Mouse (Mus musculus): ENCODE measurements around the gene Rhbdd3. TPM values are rescaled to one million over a fixed set of nuclear protein-coding genes. Genes with fewer than 3 reads are reported as not detected.
A peak's percentile ranks its signal among the peaks of the same experiment; 100 is the strongest.

The Rhbdd3 gene
- polyA plus RNA-seq (2012; rRNA removed) = 16.3 and 18.8 TPM in 2 replicates

DNA sequence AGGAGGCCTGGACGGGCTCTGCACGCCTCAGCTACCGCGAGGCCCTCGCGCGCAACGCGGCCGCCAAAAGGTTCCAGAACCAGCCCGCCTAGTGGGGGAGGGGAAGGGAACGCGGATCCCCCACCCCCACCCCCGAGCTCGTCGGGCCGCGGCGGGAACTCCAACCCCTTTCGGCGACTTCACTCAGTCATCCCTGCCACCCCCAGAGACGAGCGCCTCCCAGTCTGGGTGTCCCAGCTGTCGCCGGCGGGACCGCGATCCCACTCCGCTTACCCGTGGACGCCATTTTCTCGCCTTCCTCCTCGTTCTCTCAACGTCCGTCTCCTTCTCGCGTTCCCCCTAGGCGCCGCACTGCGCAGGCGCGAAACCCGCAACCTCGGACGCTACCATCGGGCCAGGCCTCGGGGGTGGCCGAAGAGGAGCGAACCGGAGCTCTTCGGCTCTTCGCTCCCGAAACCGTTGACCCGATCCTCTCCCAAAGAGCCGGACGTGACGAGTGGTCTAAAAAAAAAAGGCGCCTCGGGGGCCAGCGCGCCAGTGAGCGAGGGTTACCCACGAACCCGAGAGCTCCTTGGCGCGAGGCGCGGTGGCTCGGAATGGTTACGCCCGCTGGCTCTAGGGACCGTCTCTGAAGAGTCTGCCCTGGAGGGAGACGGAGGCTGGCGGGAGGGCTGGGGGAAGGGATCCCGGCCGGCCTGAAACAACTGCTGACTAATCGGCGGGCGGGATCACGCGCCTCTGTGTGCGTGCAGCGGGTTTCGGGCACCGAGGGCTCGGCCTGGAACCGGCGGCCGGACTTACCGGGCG, at the start of gene Rhbdd3, which contains the start of gene Ewsr1:
Rhbdd3 (plus strand) TSS at position 191 of the 807 bp plus-strand sequence.
Ewsr1 (minus strand) TSS at position 531 of the 807 bp plus-strand sequence.
- peak; percentile 99 for DNase-seq
- TF ChIP-seq CTCF (IDR thresholded peaks at IDR 0.05; ENCODE audit: insufficient read depth, low read length) (no peak), POLR2A (IDR thresholded peaks at IDR 0.05; ENCODE audit: borderline replicate concordance, extremely low read depth, low read depth, low read length) (peak; percentile 98)
- WGBS = under 1% methylated on average over 91 of the region's 92 CpGs
- peak within 1 kb of the TSS; percentile 89 for H3K4me3 ChIP-seq (replicated peaks; ENCODE audit: extremely low read depth, low read depth, low read length)
- peaks cover 7% of the 10 kb centered on the region for H3K4me1 ChIP-seq (ENCODE audit: control insufficient read depth, insufficient read depth, low read length)

GRCm38 (mm10) chr11:5051629-5052028, 47.1 kb upstream of the Rhbdd3 start:
- WGBS = 83% methylated on average over 10 of the region's 10 CpGs
- TF ChIP-seq POLR2A (IDR thresholded peaks at IDR 0.05; ENCODE audit: borderline replicate concordance, extremely low read depth, low read depth, low read length) (no peak), CTCF (IDR thresholded peaks at IDR 0.05; ENCODE audit: insufficient read depth, low read length) (no peak)
- Histone ChIP-seq H3K4me3 (replicated peaks; ENCODE audit: extremely low read depth, low read depth, low read length) (no peak overlapping the region), H3K4me1 (ENCODE audit: control insufficient read depth, insufficient read depth, low read length) (no peaks in the 10 kb centered on the region)
- DNase-seq = no peak

- H3K4me3 ChIP-seq (replicated peaks; ENCODE audit: extremely low read depth, low read depth, low read length) = no peak overlapping the region
- TF ChIP-seq POLR2A (IDR thresholded peaks at IDR 0.05; ENCODE audit: borderline replicate concordance, extremely low read depth, low read depth, low read length) (no peak), CTCF (IDR thresholded peaks at IDR 0.05; ENCODE audit: insufficient read depth, low read length) (no peak)
- WGBS = 75% methylated on average over 10 of the region's 10 CpGs
These were observed 46.4 kb upstream of the Rhbdd3 start for GRCm38 (mm10) chr11:5052200-5052854.

DNA sequence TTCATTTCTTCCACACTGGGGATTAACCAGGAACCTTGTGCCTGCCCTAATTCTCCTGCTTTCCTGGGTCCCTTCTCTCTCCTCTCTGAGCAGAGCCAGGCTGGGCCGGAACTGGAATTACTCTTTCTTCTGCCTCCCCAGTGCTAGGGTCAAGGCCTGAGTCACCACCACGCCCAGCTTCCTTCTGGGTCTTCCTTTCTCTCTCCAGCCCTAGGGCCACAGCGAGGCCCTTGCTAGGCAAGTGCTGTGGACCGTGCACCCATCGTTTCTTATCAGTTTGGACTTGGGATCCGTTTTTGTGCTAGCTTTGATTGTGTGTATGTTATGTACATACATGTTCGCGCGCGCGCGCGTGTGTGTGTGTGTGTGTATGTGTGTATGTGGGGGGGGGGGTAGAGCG, 44.6 kb upstream of the Rhbdd3 start:
- no peak for DNase-seq
- Histone ChIP-seq H3K4me3 (replicated peaks; ENCODE audit: extremely low read depth, low read depth, low read length) (no peak overlapping the region), H3K4me1 (ENCODE audit: control insufficient read depth, insufficient read depth, low read length) (peaks cover 4% of the 10 kb centered on the region; the same call in 1 of the 2 replicates)
- WGBS = 87% methylated on average over 14 of the region's 14 CpGs
- TF ChIP-seq POLR2A (IDR thresholded peaks at IDR 0.05; ENCODE audit: borderline replicate concordance, extremely low read depth, low read depth, low read length) = no peak
- TF ChIP-seq CTCF (IDR thresholded peaks at IDR 0.05; ENCODE audit: insufficient read depth, low read length) = no peak

More at GRCm38 (mm10) chr11:5052200-5052854, 46.4 kb upstream of the Rhbdd3 start:
- H3K4me1 ChIP-seq (ENCODE audit: control insufficient read depth, insufficient read depth, low read length) = no peaks in the 10 kb centered on the region
- no peak for DNase-seq

DNA sequence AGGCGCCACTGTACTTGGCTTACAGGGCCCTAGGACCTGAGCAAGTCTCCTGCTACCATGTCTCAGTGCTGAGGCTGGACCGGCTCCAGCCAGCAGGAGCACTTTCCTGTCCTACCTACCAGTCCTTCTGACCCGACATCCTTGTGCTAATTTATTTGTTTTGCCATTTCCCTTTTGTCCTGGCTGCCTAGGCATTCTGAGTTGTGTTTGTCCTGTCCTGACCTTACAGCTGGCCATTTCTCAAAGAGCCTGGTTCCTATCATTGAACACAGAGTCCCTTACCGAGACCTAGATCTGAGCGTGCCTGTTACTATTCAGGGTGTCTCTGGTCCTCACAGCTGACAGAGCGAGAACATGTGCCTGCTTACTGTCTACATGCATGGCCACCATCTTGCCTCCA, 43.9 kb upstream of the Rhbdd3 start:
- DNase-seq = no peak
- no peak for TF ChIP-seq POLR2A (IDR thresholded peaks at IDR 0.05; ENCODE audit: borderline replicate concordance, extremely low read depth, low read depth, low read length)
- no peak for TF ChIP-seq CTCF (IDR thresholded peaks at IDR 0.05; ENCODE audit: insufficient read depth, low read length)
- 51% methylated on average over 6 of the region's 6 CpGs for WGBS
- peaks cover 10% of the 10 kb centered on the region for H3K4me1 ChIP-seq (ENCODE audit: control insufficient read depth, insufficient read depth, low read length)
- H3K4me3 ChIP-seq (replicated peaks; ENCODE audit: extremely low read depth, low read depth, low read length) = no peak overlapping the region

GRCm38 (mm10) chr11:5055945-5056938, 42.5 kb upstream of the Rhbdd3 start:
- TF ChIP-seq CTCF (IDR thresholded peaks at IDR 0.05; ENCODE audit: insufficient read depth, low read length) = no peak
- TF ChIP-seq POLR2A (IDR thresholded peaks at IDR 0.05; ENCODE audit: borderline replicate concordance, extremely low read depth, low read depth, low read length) = no peak
- no peak for DNase-seq
- Histone ChIP-seq H3K4me1 (ENCODE audit: control insufficient read depth, insufficient read depth, low read length) (peaks cover 10% of the 10 kb centered on the region), H3K4me3 (replicated peaks; ENCODE audit: extremely low read depth, low read depth, low read length) (no peak overlapping the region)
- 79% methylated on average over 23 of the region's 23 CpGs for WGBS

DNA sequence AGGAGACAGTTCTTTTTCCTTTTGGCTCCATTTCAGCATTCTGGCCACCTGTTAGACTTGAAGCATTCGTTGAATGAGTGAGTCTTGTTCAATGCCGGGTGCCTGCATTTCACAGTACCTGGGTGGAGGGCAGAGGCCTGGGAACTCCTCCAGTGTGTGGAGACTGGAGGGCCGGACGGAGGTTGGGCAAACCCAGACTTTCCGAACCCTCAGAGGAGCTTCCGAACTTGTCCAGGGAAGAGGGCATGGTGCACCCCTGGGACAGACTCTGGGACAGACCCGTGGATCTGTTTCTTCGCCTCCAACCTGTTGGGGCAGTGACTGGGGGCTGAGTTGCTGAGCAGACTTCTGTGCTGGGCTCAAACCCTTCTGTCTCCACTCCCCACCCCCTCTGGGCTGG, 41.7 kb upstream of the Rhbdd3 start:
- no peak for TF ChIP-seq CTCF (IDR thresholded peaks at IDR 0.05; ENCODE audit: insufficient read depth, low read length)
- no peak for TF ChIP-seq POLR2A (IDR thresholded peaks at IDR 0.05; ENCODE audit: borderline replicate concordance, extremely low read depth, low read depth, low read length)

DNA sequence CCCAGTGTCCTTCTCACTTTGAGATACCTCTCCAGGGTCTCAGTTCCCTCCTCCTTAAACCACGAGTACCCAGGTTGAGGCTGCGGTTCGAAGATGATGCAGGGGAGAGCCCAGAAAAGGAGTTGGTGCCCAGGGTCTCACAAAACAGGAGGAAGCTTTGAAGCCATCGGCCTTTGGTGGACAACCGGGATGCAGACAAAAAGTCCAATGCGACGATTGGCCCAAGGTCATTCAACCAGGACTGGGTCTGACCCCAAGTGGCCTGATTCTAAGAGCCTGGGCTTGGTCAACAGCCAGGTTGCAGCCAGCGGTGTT, 41.2 kb upstream of the Rhbdd3 start:
- WGBS = 38% methylated on average over 8 of the region's 8 CpGs
- peaks cover 14% of the 10 kb centered on the region for H3K4me1 ChIP-seq (ENCODE audit: control insufficient read depth, insufficient read depth, low read length)
- no peak overlapping the region for H3K4me3 ChIP-seq (replicated peaks; ENCODE audit: extremely low read depth, low read depth, low read length)
- DNase-seq = no peak
- TF ChIP-seq POLR2A (IDR thresholded peaks at IDR 0.05; ENCODE audit: borderline replicate concordance, extremely low read depth, low read depth, low read length) (no peak), CTCF (IDR thresholded peaks at IDR 0.05; ENCODE audit: insufficient read depth, low read length) (no peak)

More for the DNA sequence above, 41.7 kb upstream of the Rhbdd3 start:
- no peak for DNase-seq
- 71% methylated on average over 8 of the region's 8 CpGs for WGBS
- Histone ChIP-seq H3K4me1 (ENCODE audit: control insufficient read depth, insufficient read depth, low read length) (peaks cover 10% of the 10 kb centered on the region), H3K4me3 (replicated peaks; ENCODE audit: extremely low read depth, low read depth, low read length) (no peak overlapping the region)

Data from lung, adult 2 months (tissue).